8 mouse cellular contexts compared by ENCODE assay signal in genomic region chr19:41086700-41087099, GRCm38 (mm10). TPM values are rescaled to one million over a fixed set of nuclear protein-coding genes. Genes with fewer than 3 reads are reported as not detected.
DNase-seq lines count a peak whose midpoint lies in the region; ATAC-seq lines count a peak whose summit lies in the region.
"Had no signal": no experiment of that assay in that cellular context is flagged by ENCODE, and none has a peak within 500 bp of the region (broad histone marks: within the 10 kb centered on the region; RNA-seq: fewer than 3 reads in every experiment).

No protein-coding gene starts in this region.

- H3K27me3 ChIP-seq in hindbrain, embryonic 15.5 days, result peaks cover 16% of the 10 kb centered on the region; the same call in 1 of the 2 replicates

- H3K4me1 ChIP-seq in hindbrain, embryonic 15.5 days (replicated peaks), result 0 out of 2 replicates have a peak, but pooled peaks cover 2% of the 10 kb centered on the region

- H3K27ac ChIP-seq in hindbrain, embryonic 15.5 days (replicated peaks), result no peak overlapping the region

- no peak overlapping the region for H3K9ac ChIP-seq in hindbrain, embryonic 15.5 days

- no peak overlapping the region for H3K4me3 ChIP-seq in hindbrain, embryonic 15.5 days
- H3K4me3 ChIP-seq: myocyte had no signal

- no peaks in the 10 kb centered on the region for H3K36me3 ChIP-seq in hindbrain, embryonic 15.5 days

- ATAC-seq in hindbrain, embryonic 15.5 days (ENCODE audit: low FRiP score, low read depth), result peak; percentile 74
- peak; percentile 84 for ATAC-seq in megakaryocyte progenitor cell, adult 5-6 weeks (replicated peaks; ENCODE audit: poor library complexity)

- WGBS in hindbrain, embryonic 15.5 days, result 3% methylated on average over 2 of the region's 2 CpGs

- peak; percentile 85 for DNase-seq in adipocyte (ENCODE audit: low spot score)
- DNase-seq in cerebellum, adult 9-10 months, result peak; percentile 87
- peak; percentile 54 to 84 for DNase-seq in frontal cortex, postnatal 14 days (ENCODE audit: low spot score in 2 of 2)
- DNase-seq in layer of hippocampus, postnatal 36 days, result peak; percentile 69 to 75
- DNase-seq in right cerebral cortex, postnatal 14 days, result peak; percentile 72

- no peak overlapping the region for H3K4me2 ChIP-seq in hindbrain, embryonic 15.5 days

- no peaks in the 10 kb centered on the region for H3K9me3 ChIP-seq in hindbrain, embryonic 15.5 days

RNA-seq across cellular contexts. Expression of gene Opalin, which starts 9.8 kb away (rescaled TPM):
- not detected in 2 replicates for polyA plus RNA-seq in hindbrain, embryonic 15.5 days (2015; fragmentation: Nextera tagmentation; extraction: Ambion mirVana)
- total RNA-seq in layer of hippocampus, postnatal 36 days (2021), result 10 to 100 TPM; 11.6 to 16.6 TPM
- not detected in 2 replicates for total RNA-seq in megakaryocyte progenitor cell, adult 5-6 weeks (2015)
- total RNA-seq in megakaryocyte progenitor cell, adult 5-6 weeks (2017), result not detected in 2 replicates
- polyA plus RNA-seq: myocyte had no signal

RNA-seq across cellular contexts. Expression of gene Dntt, which starts 57.6 kb away (rescaled TPM):
- polyA plus RNA-seq in hindbrain, embryonic 15.5 days (2015; fragmentation: Nextera tagmentation; extraction: Ambion mirVana), result not detected in 2 replicates
- not detected for total RNA-seq in layer of hippocampus, postnatal 36 days (2021)
- 5.7 and 18.3 TPM in 2 replicates for total RNA-seq in megakaryocyte progenitor cell, adult 5-6 weeks (2015)
- 10.0 and 29.0 TPM in 2 replicates for total RNA-seq in megakaryocyte progenitor cell, adult 5-6 weeks (2017)

Comparison
In these comparisons a context has a peak if more than half of its experiments do, and no peak if none do; other contexts are left out.
1. RNA of gene Opalin, which starts 9.8 kb away (total RNA-seq): 11.6 to 16.6 TPM in layer of hippocampus, postnatal 36 days; not detected in megakaryocyte progenitor cell, adult 5-6 weeks; every median in the first group is over 10 times any median in the second.
2. RNA of gene Dntt, which starts 57.6 kb away (total RNA-seq): 5.7 to 29.0 TPM in megakaryocyte progenitor cell, adult 5-6 weeks; not detected in layer of hippocampus, postnatal 36 days; every median in the first group is over 4 times any median in the second.
3. Peak in every context shown above with its lines, with median percentiles within 50 percentile points of each other: DNase-seq.